Mouse (Mus musculus): ENCODE measurements around the gene Gm21883. TPM values are rescaled to one million over a fixed set of nuclear protein-coding genes. Genes with fewer than 3 reads are reported as not detected.
"Not testable (repeated sequence)": the region's sequence is repeated elsewhere in the genome, so short reads cannot be mapped to it uniquely, and the experiment has no call there.

Gm21883 gene
- not detected in 2 replicates for total RNA-seq (2017)

DNA sequence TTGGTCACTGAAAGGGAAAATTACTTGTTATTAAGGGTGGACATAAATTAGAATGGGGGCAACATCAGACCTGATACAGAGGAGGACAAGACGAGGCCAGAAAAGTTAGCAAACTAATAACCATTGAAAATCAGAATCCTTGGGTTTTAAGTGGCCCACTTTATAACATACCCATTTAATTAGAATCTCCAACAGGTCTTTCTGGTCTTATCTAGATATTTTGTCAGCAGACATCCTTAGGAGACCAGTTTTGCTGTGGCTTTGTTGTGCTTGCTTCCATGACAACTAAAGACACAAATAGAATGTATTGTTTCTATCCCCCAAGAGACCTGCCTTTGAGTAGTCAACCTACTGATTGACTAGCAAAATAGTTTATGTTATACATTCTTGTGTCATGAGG is at the start of gene Gm21883:
Gm21883 (minus strand) TSS at position 101 of the 400 bp plus-strand sequence.
- ATAC-seq (replicated peaks; ENCODE audit: low read depth, poor library complexity, severe bottlenecking): not testable (repeated sequence)

DNA sequence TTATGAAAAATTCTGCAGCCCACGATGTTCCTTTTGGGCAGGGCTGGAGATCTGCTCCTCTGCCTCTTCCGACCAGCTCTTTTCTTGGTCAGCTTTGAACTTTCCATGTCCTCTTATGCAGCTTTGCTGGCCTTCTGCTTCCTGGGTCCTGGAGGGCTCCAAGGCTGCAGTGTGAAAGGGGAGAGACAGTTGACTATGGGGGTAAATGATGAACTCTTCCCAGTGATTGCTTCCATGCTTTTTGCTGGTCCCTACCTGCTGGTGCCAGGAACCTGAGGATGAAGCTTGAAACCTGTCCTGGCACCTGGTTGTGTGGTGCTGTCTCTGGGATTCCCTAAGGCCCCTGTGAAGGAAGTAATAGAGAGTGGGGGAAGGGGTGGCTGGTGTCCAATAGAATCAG is 44.7 kb upstream of the Gm21883 start, which contains the start of gene Spin2e:
Spin2e (minus strand) TSS at position 101 of the 400 bp plus-strand sequence.
- ATAC-seq (replicated peaks; ENCODE audit: low read depth, poor library complexity, severe bottlenecking): not testable (repeated sequence)

Other genes with a start within 250 kb of the Gm21883 start
- gene Btbd35f26, start 237.8 kb downstream of the Gm21883 start, total RNA-seq (2017): not detected in 2 replicates
- not detected in 2 replicates for gene Btbd35f19, start 190.4 kb downstream of the Gm21883 start, total RNA-seq (2017)
- not detected in 2 replicates for gene Spin2e, start 44.6 kb upstream of the Gm21883 start, total RNA-seq (2017)
- gene Btbd35f25, start 142.9 kb upstream of the Gm21883 start, total RNA-seq (2017): not detected in 2 replicates

All from common myeloid progenitor, adult 5-6 weeks (primary cell).